In genomic region chr14:52155008-52155407, GRCm38 (mm10) we compare ENCODE assay signal across 24 mouse cellular contexts. TPM values are rescaled to one million over a fixed set of nuclear protein-coding genes. Genes with fewer than 3 reads are reported as not detected.
"Had no signal": no experiment of that assay in that cellular context is flagged by ENCODE, and none has a peak within 500 bp of the region (broad histone marks: within the 10 kb centered on the region; RNA-seq: fewer than 3 reads in every experiment).

No protein-coding gene starts in this region.

- H3K9ac ChIP-seq: heart, embryonic 12.5 days; hindbrain, embryonic 13.5 days; hindbrain, embryonic 15.5 days; kidney, embryonic 15.5 days; limb, embryonic 13.5 days; limb, embryonic 15.5 days; liver, embryonic 12.5 days; liver, embryonic 14.5 days had no signal

- H3K27me3 ChIP-seq: heart, embryonic 12.5 days; hindbrain, embryonic 13.5 days; hindbrain, embryonic 15.5 days; kidney, embryonic 15.5 days; limb, embryonic 13.5 days; limb, embryonic 15.5 days; liver, embryonic 12.5 days had no signal

- DNase-seq: gastrocnemius, adult 2 months; gastrocnemius, postnatal 10 days; gastrocnemius, postnatal 25 days; heart, adult 2 months; heart, postnatal 10 days; kidney, adult 11 months; kidney, adult 2 months; kidney, adult 9 months; kidney, postnatal 14 days; kidney, postnatal 36 days; layer of hippocampus, adult 9-11 months; layer of hippocampus, postnatal 36 days; left cerebral cortex, postnatal 4 days had no signal

- ATAC-seq: hindbrain, postnatal 0 days; liver, embryonic 12.5 days had no signal

- H3K4me1 ChIP-seq: heart, embryonic 12.5 days; kidney, embryonic 15.5 days; limb, embryonic 13.5 days; limb, embryonic 15.5 days; liver, embryonic 12.5 days had no signal

- H3K4me3 ChIP-seq: gastrocnemius, adult 2 months; heart, adult 2 months; heart, embryonic 12.5 days; hindbrain, embryonic 13.5 days; hindbrain, embryonic 15.5 days; kidney, embryonic 15.5 days; limb, embryonic 13.5 days; limb, embryonic 15.5 days; liver, embryonic 12.5 days had no signal

- H3K9me3 ChIP-seq: heart, embryonic 12.5 days; hindbrain, embryonic 13.5 days; hindbrain, embryonic 15.5 days; kidney, embryonic 15.5 days; limb, embryonic 13.5 days; limb, embryonic 15.5 days; liver, embryonic 12.5 days had no signal

- H3K27ac ChIP-seq: gastrocnemius, adult 2 months; heart, adult 2 months; hindbrain, embryonic 13.5 days; hindbrain, embryonic 15.5 days; hindbrain, postnatal 0 days; kidney, embryonic 15.5 days; kidney, postnatal 0 days; limb, embryonic 13.5 days; limb, embryonic 15.5 days; liver, embryonic 12.5 days; liver, embryonic 14.5 days had no signal

- H3K4me2 ChIP-seq: heart, embryonic 12.5 days; hindbrain, embryonic 13.5 days; hindbrain, embryonic 15.5 days; kidney, embryonic 15.5 days; limb, embryonic 13.5 days; limb, embryonic 15.5 days; liver, embryonic 12.5 days had no signal

RNA-seq across cellular contexts. Expression of gene Rpgrip1, which starts 44.5 kb away (rescaled TPM):
- total RNA-seq: gastrocnemius, adult 2 months; gastrocnemius, postnatal 25 days; heart, postnatal 25 days had no signal
